Mouse (Mus musculus) hindbrain, postnatal 0 days (tissue): Measurements from ENCODE around the gene Rhod. TPM values are rescaled to one million over a fixed set of nuclear protein-coding genes. Genes with fewer than 3 reads are reported as not detected.

Source experiments
- ATAC-seq: fragments of 200-750 bp; cut with Nextera tagmentation; 2 replicates; pipeline ENCODE4 v1.8.0; 2017; ENCODE audit warnings: mild to moderate bottlenecking, moderate TSS enrichment, moderate library complexity
- DNase-seq: peaks from one replicate; pipeline ENCODE4 v3.0.0-alpha.2; 2015; ENCODE audit warnings: low spot score
- H3K27ac ChIP-seq: fragments of 300-500 bp; sonication (generic); 2 replicates; pipeline ENCODE4 v1.5.1; 2014; ENCODE audit warnings: mild to moderate bottlenecking
- H3K27me3 ChIP-seq: fragments of 300-500 bp; sonication (generic); 2 replicates; pipeline ENCODE4 v1.6.1; 2014; ENCODE audit warnings: low read length, mixed read lengths; ENCODE audit not compliant: insufficient read depth
- H3K36me3 ChIP-seq: fragments of 300-500 bp; sonication (generic); 2 replicates; pipeline ENCODE4 v1.6.1; 2014; ENCODE audit warnings: low read length, mixed read lengths; ENCODE audit not compliant: insufficient read depth
- H3K4me1 ChIP-seq: fragments of 300-500 bp; sonication (generic); 2 replicates; pipeline ENCODE4 v1.6.1; 2014; ENCODE audit warnings: antibody characterized with exemption, low read length, mixed read lengths; ENCODE audit not compliant: insufficient read depth
- H3K4me2 ChIP-seq: fragments of 300-500 bp; sonication (generic); 2 replicates; pipeline ENCODE4 v1.6.1; 2014; ENCODE audit warnings: low read depth, mild to moderate bottlenecking, low read length, moderate library complexity, mixed read lengths
- H3K4me3 ChIP-seq: fragments of 300-500 bp; sonication (generic); 2 replicates; pipeline ENCODE4 v1.5.1; 2014; ENCODE audit warnings: low read length
- H3K9ac ChIP-seq: fragments of 300-500 bp; sonication (generic); replicated peaks from 2 replicates; pipeline ENCODE4 v1.6.1; 2014; ENCODE audit warnings: mild to moderate bottlenecking, low read length, moderate library complexity, mixed read lengths
- H3K9me3 ChIP-seq: fragments of 300-500 bp; sonication (generic); 2 replicates; pipeline ENCODE4 v1.6.1; 2016; ENCODE audit warnings: low read length, mixed read lengths
- CTCF ChIP-seq: IDR thresholded peaks from 2 replicates; pipeline ENCODE4 v1.5.1; 2016; ENCODE audit warnings: antibody characterized with exemption, control low read depth, low read depth
- WGBS: fragments of 180-500 bp; shearing (Covaris S2); extraction: QIAGEN DNeasy Blood & Tissue Kit; methylation state at CpG from one replicate; pipeline ENCODE4 v1.1.7; 2014; 5-methylcytosine and 5-hydroxymethylcytosine counted together
- polyA plus RNA-seq: library from polyadenylated mRNA; unstranded; fragments of >200 nt; fragmentation: Nextera tagmentation; extraction: Ambion mirVana; gene quantifications from 2 replicates; pipeline ENCODE4 v1.2.1, GENCODE M21; 2015
- total RNA-seq: library from RNA; depleted of rRNA; stranded (reverse); fragments of >200 nt; gene quantifications from 2 replicates; pipeline ENCODE4 v1.2.3, GENCODE M21; 2014

Rhod gene
- total and polyA plus RNA-seq, 2 experiments from 2014 or later: 5.7 to 7.2 TPM

DNA sequence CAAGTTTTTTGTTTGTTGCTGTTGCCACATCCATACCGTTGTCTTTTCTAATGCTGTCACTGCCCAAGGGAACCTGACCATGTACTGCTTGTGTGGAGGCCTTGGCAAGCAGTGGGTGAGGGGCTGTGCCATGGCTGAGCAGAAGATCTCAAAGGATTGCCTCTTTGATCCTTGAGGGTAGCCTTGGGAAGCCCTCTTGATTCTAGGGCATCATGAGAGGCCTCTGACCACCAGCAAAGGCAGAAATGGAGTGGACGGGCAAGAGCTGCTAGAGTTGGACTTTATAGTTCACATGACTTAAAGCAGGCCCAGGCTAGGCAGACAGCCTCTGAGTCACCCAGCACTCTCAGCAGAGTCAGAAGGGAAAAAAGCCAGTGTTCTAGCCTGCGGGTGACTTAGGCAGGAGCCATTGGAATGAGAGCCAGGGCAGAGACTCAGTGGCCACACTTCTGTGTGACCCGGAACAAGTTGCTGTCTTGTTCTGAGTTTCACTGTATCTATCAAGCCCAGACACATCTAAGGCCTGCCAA, 9.1 kb downstream of the Rhod start:
- no peaks in the 10 kb centered on the region for H3K36me3 ChIP-seq
- no peak for TF ChIP-seq CTCF
- no peak overlapping the region for H3K9ac ChIP-seq
- H3K9me3 ChIP-seq: no peaks in the 10 kb centered on the region
- no peak overlapping the region for H3K4me2 ChIP-seq
- no peaks in the 10 kb centered on the region for H3K27me3 ChIP-seq
- no peak overlapping the region for H3K4me3 ChIP-seq
- ATAC-seq: no peak
- no peak for DNase-seq
- WGBS: 97% methylated on average over 4 of the region's 4 CpGs
- H3K4me1 ChIP-seq: no peaks in the 10 kb centered on the region
- no peak overlapping the region for H3K27ac ChIP-seq

DNA sequence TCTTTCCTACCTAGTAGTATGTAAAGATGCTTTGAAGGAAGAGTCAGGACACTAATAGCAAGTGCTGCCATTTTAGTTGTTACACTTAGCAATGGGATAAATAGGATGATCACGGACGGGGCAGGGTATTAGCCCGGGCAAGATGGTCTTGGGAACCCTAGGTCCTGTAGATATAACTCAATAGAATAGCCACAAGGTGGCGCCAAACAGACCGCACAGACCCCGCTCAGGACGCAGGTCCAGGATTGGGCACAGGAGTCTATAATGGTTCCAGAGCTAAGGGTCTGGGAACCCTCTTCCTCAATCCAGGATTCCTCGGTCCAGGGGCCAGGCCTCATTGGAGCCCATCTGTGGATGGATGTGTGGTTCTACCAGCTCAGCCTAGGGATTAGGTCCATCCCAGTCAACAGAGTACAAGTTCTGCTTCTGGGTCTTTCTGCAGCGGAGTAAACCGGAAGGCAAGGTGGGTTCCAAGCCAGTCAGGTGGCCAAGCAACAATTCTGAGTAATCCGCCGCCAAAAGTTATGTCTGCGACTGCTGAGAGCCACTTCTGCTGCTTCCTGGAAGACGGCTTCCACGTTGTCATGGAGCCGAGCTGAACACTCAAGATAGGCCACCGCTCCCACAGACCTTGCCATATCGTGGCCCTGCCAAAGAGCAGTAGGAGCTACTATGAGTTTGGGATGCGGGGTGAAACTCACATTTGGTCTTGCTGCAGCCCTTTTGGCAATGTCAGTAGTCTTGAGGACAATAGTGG, 13.4 kb downstream of the Rhod start:
- DNase-seq: peak; percentile 47
- peak; percentile 59 for TF ChIP-seq CTCF
- Histone ChIP-seq H3K9me3 (no peaks in the 10 kb centered on the region), H3K4me1 (no peaks in the 10 kb centered on the region), H3K27me3 (no peaks in the 10 kb centered on the region), H3K27ac (no peak overlapping the region), H3K9ac (no peak overlapping the region), H3K4me3 (no peak overlapping the region), H3K4me2 (no peak overlapping the region), H3K36me3 (no peaks in the 10 kb centered on the region)
- WGBS: 76% methylated on average over 19 of the region's 19 CpGs
- ATAC-seq: no peak

DNA sequence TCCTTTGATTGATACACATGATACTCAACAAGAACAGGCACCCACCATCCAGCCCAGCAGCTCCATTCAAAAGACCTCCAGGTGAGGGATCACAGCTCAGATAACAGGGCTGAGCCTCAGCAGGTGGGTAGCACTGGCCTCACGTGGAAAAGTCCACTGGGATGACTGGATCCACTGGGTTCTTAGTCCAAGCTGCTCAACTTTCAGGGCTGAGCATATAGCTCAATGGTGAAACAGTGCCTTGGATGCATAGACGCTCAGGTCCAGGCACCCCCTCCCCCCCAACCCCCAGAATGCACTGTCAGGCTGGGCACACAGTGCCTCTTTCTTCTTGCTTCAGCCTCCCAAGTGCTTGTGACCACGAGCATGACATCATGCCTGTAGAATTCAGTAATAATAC, 16.2 kb downstream of the Rhod start:
- no peak for TF ChIP-seq CTCF
- 75% methylated on average over 3 of the region's 3 CpGs for WGBS
- no peak for ATAC-seq

DNA sequence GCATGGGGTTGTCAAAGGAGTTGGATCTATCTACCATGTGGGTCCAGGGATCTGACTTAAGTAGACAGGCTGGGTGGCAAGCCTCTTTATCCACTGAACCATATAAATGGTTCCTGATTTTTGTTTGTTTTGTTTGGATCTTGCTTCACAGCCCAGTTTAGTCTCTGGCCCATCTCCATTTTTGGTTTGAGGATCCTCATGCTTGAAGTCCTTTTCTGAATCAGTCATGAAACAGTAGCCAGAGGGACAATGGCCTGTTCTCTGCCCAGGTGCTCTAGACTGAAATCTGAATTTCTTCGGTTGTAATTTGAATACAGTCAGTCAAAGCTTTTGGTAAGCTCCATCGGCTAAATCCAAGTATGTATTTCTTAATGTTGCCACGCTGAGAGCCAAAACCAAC, 16.7 kb downstream of the Rhod start:
- Histone ChIP-seq H3K9ac (no peak overlapping the region), H3K4me1 (no peaks in the 10 kb centered on the region), H3K27me3 (no peaks in the 10 kb centered on the region), H3K9me3 (no peaks in the 10 kb centered on the region), H3K4me2 (no peak overlapping the region), H3K36me3 (no peaks in the 10 kb centered on the region), H3K27ac (no peak overlapping the region), H3K4me3 (no peak overlapping the region)
- WGBS: 94% methylated on average over 3 of the region's 3 CpGs
- DNase-seq (no peak), ATAC-seq (no peak)
- no peak for TF ChIP-seq CTCF

More for the DNA sequence above, 16.2 kb downstream of the Rhod start:
- Histone ChIP-seq H3K9me3 (no peaks in the 10 kb centered on the region), H3K9ac (no peak overlapping the region), H3K4me1 (no peaks in the 10 kb centered on the region), H3K36me3 (no peaks in the 10 kb centered on the region), H3K4me3 (no peak overlapping the region), H3K27me3 (no peaks in the 10 kb centered on the region), H3K4me2 (no peak overlapping the region), H3K27ac (no peak overlapping the region)
- DNase-seq: no peak

DNA sequence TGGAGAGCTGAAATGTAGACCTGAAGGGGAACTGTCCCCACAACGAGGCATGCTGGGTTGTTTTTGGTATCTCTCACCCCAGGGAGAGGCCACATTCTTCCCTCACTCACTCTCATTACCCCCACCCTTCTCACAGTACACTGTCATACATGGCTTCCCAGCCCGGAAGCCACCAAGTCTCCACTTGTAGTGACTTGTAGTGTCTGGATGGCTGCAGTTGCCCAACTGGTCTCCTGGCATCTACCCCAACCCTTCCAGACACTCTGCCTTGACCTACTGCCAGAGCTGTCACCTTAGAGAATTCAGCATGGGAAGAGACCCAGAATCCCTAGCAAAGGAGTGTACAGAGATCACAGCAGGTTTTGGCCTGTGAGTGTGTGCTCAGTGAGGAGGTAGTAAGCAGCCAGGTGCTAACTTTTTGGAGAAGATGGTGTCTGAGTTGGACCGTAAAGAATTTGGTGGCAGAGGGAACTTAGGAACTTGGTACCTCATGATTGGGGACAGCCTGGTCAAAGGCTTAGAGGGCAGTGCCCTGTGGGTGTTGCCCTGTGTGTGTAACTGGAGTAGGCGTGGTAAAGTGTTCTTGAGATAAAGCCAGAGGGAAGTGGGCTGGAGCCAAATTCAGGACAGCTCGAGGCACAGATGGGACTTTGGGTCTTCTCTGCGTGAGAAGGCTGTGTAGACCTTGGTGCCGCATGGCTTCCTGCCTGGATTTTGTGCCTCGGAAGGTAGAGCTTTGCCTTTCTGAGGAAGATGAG, 18.9 kb downstream of the Rhod start:
- Histone ChIP-seq H3K27ac (no peak overlapping the region), H3K36me3 (no peaks in the 10 kb centered on the region), H3K9ac (no peak overlapping the region), H3K9me3 (no peaks in the 10 kb centered on the region), H3K4me3 (no peak overlapping the region), H3K4me1 (no peaks in the 10 kb centered on the region), H3K27me3 (no peaks in the 10 kb centered on the region; the same call in 1 of the 2 replicates), H3K4me2 (no peak overlapping the region)
- DNase-seq (peak; percentile 60), ATAC-seq (peak; percentile 63)
- WGBS: 74% methylated on average over 8 of the region's 8 CpGs
- no peak for TF ChIP-seq CTCF

DNA sequence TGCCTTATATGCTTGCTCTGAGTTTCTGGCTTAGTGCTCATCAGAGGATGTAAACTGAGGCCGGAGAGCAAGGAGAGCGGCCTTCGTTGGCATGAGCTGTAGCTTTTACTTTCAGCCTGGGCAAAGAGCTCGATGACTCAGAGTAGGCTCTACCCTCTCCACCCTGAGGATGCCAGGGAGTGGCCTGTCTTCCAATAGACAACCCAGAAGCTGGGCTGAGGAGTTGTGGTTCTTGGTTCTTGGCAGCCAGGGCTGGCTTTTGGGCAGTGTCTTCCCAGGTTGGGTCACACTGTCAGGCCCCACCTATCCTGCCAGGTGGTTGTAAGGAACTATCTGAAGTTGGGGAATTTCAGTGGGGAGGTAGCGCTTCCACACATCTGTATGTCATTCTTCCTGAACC, 19.5 kb downstream of the Rhod start:
- TF ChIP-seq CTCF: no peak
- no peak overlapping the region for H3K27ac ChIP-seq
- H3K9ac ChIP-seq: no peak overlapping the region
- ATAC-seq (no peak), DNase-seq (no peak)
- H3K36me3 ChIP-seq: no peaks in the 10 kb centered on the region
- no peaks in the 10 kb centered on the region for H3K4me1 ChIP-seq
- H3K27me3 ChIP-seq: no peaks in the 10 kb centered on the region; the same call in 1 of the 2 replicates
- 92% methylated on average over 5 of the region's 5 CpGs for WGBS
- H3K9me3 ChIP-seq: no peaks in the 10 kb centered on the region
- H3K4me3 ChIP-seq: no peak overlapping the region
- H3K4me2 ChIP-seq: no peak overlapping the region
